Mouse (Mus musculus) lung, postnatal 0 days (tissue): ENCODE measurements at regions not wholly inside any gene's neighbourhood (a gene's known extent, or its start where the extent isn't known, plus 50 kb on each side); places are given as distances from the start of the nearest gene placed in this dataset.
A peak's percentile ranks its signal among the peaks of the same experiment; 100 is the strongest.

Experiments used
- ATAC-seq: fragments of 200-750 bp; cut with Nextera tagmentation; 2 replicates; pipeline ENCODE4 v1.8.0; 2017; ENCODE audit warnings: moderate library complexity
- DNase-seq: peaks from one replicate; pipeline ENCODE4 v3.0.0-alpha.2; 2016; ENCODE audit warnings: low spot score
- H3K27ac ChIP-seq: fragments of 300-500 bp; sonication (generic); 2 replicates; pipeline ENCODE4 v1.5.1; 2014; ENCODE audit warnings: antibody characterized with exemption, mild to moderate bottlenecking, low read length, mixed read lengths
- H3K27me3 ChIP-seq: fragments of 300-500 bp; sonication (generic); replicated peaks from 2 replicates; pipeline ENCODE4 v1.6.1; 2014; ENCODE audit warnings: low read length, mixed read lengths; ENCODE audit not compliant: insufficient read depth
- H3K36me3 ChIP-seq: fragments of 300-500 bp; sonication (generic); 2 replicates; pipeline ENCODE4 v1.6.1; 2014; ENCODE audit warnings: low read length, mixed read lengths; ENCODE audit not compliant: insufficient read depth
- H3K4me1 ChIP-seq: fragments of 300-500 bp; sonication (generic); 2 replicates; pipeline ENCODE4 v1.6.1; 2014; ENCODE audit warnings: antibody characterized with exemption, low read depth, low read length, mixed read lengths; ENCODE audit not compliant: insufficient read depth
- H3K4me2 ChIP-seq: fragments of 300-500 bp; sonication (generic); replicated peaks from 2 replicates; pipeline ENCODE4 v1.6.1; 2014; ENCODE audit warnings: low read depth, mild to moderate bottlenecking, low read length, moderate library complexity, mixed read lengths
- H3K4me3 ChIP-seq: fragments of 300-500 bp; sonication (generic); 2 replicates; pipeline ENCODE4 v1.5.1; 2014; ENCODE audit warnings: low read depth, low read length
- H3K9ac ChIP-seq: fragments of 300-500 bp; sonication (generic); replicated peaks from 2 replicates; pipeline ENCODE4 v1.6.1; 2014; ENCODE audit warnings: low read depth, mild to moderate bottlenecking
- H3K9me3 ChIP-seq: fragments of 300-500 bp; sonication (generic); 2 replicates; pipeline ENCODE4 v1.6.1; 2016; ENCODE audit warnings: low read length, mixed read lengths
- CTCF ChIP-seq: IDR thresholded peaks from 2 replicates; pipeline ENCODE4 v1.5.1; 2016; ENCODE audit warnings: antibody characterized with exemption, mild to moderate bottlenecking
- EP300 ChIP-seq: IDR thresholded peaks from 2 replicates; pipeline ENCODE4 v1.6.1; 2016; ENCODE audit warnings: antibody characterized with exemption, mild to moderate bottlenecking, control low read depth
- WGBS: fragments of 180-500 bp; shearing (Covaris S2); extraction: QIAGEN DNeasy Blood & Tissue Kit; methylation state at CpG from one replicate; pipeline ENCODE4 v1.1.7; 2014; 5-methylcytosine and 5-hydroxymethylcytosine counted together

DNA sequence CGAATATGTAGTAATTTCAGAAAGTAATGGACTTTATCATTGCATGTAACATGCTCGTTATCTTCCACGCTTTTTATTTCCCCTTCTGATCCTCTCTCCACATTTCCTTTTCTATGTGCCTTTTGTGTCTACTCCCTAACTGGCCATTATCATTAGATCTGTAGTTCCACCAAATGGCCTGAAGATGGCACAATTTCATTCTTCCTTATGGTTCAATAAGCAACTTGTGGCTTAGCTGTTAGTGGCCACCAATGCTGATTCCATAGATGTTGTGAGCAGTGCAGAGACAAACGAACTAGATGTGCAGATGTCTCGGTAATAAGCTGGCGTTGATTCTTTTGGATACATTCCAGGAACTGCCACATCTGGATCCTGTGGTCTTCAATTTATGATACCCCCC is 128.9 kb upstream of the Mphosph6 start:
- no peak overlapping the region for H3K27ac ChIP-seq
- 42% methylated on average over 6 of the region's 6 CpGs for WGBS
- H3K27me3 ChIP-seq, result no peaks in the 10 kb centered on the region
- no peaks in the 10 kb centered on the region for H3K9me3 ChIP-seq
- H3K4me1 ChIP-seq, result no peaks in the 10 kb centered on the region
- TF ChIP-seq EP300 (no peak), CTCF (peak; percentile 82)
- no peaks in the 10 kb centered on the region for H3K36me3 ChIP-seq
- H3K9ac ChIP-seq, result no peak overlapping the region
- ATAC-seq (no peak), DNase-seq (peak; percentile 62)
- no peak overlapping the region for H3K4me3 ChIP-seq
- no peak overlapping the region for H3K4me2 ChIP-seq

GRCm38 (mm10) chr8:117929606-117930005 is 127.9 kb upstream of the Mphosph6 start:
- WGBS, result 61% methylated on average over 12 of the region's 12 CpGs
- DNase-seq (no peak), ATAC-seq (no peak)
- H3K4me3 ChIP-seq, result no peak overlapping the region
- H3K27ac ChIP-seq, result no peak overlapping the region
- H3K9me3 ChIP-seq, result no peaks in the 10 kb centered on the region
- H3K36me3 ChIP-seq, result no peaks in the 10 kb centered on the region
- no peaks in the 10 kb centered on the region for H3K27me3 ChIP-seq
- no peak overlapping the region for H3K9ac ChIP-seq
- H3K4me1 ChIP-seq, result no peaks in the 10 kb centered on the region
- H3K4me2 ChIP-seq, result no peak overlapping the region
- no peak for TF ChIP-seq EP300
- no peak for TF ChIP-seq CTCF

GRCm38 (mm10) chr8:117923296-117923695 is 121.6 kb upstream of the Mphosph6 start:
- no peaks in the 10 kb centered on the region for H3K27me3 ChIP-seq
- H3K4me1 ChIP-seq, result no peaks in the 10 kb centered on the region
- DNase-seq (no peak), ATAC-seq (no peak)
- H3K9ac ChIP-seq, result no peak overlapping the region
- H3K27ac ChIP-seq, result no peak overlapping the region
- 66% methylated on average over 6 of the region's 6 CpGs for WGBS
- TF ChIP-seq CTCF (no peak), EP300 (no peak)
- no peak overlapping the region for H3K4me3 ChIP-seq
- no peaks in the 10 kb centered on the region for H3K36me3 ChIP-seq
- no peaks in the 10 kb centered on the region for H3K9me3 ChIP-seq
- H3K4me2 ChIP-seq, result no peak overlapping the region

GRCm38 (mm10) chr8:117903052-117903451 is 101.3 kb upstream of the Mphosph6 start:
- ATAC-seq, result no peak
- H3K4me3 ChIP-seq, result no peak overlapping the region
- TF ChIP-seq EP300 (no peak), CTCF (no peak)
- no peaks in the 10 kb centered on the region for H3K27me3 ChIP-seq
- H3K4me1 ChIP-seq, result no peaks in the 10 kb centered on the region
- no peak for DNase-seq
- H3K9ac ChIP-seq, result no peak overlapping the region
- H3K27ac ChIP-seq, result no peak overlapping the region
- no peaks in the 10 kb centered on the region for H3K36me3 ChIP-seq
- no peaks in the 10 kb centered on the region for H3K9me3 ChIP-seq
- no peak overlapping the region for H3K4me2 ChIP-seq
- 56% methylated on average over 8 of the region's 8 CpGs for WGBS

GRCm38 (mm10) chr8:117899892-117900291 is 98.1 kb upstream of the Mphosph6 start:
- Histone ChIP-seq H3K9ac (no peak overlapping the region), H3K4me2 (no peak overlapping the region), H3K27me3 (no peaks in the 10 kb centered on the region), H3K4me3 (no peak overlapping the region), H3K36me3 (no peaks in the 10 kb centered on the region), H3K9me3 (no peaks in the 10 kb centered on the region), H3K27ac (no peak overlapping the region), H3K4me1 (no peaks in the 10 kb centered on the region)
- ATAC-seq (no peak), DNase-seq (no peak)
- no peak for TF ChIP-seq CTCF
- no peak for TF ChIP-seq EP300

DNA sequence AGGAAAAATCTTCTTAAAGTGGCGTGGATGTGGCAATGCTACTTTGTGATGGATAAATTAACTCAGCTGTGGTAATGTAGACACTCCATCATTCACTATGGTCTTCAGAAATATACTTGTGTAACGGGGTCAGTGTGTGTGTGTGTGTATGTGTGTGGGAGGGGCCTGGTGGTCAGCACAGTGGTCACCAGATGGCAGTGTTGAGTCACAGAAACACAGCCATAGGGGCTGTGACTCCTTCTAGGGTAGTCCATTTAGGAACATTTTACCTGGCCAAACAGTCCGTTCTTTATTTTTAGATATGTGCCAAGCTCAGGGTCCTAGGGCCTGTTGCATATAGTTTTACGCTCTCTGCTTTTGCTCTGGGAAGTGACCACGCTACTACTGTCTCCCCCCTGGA is 96.3 kb upstream of the Mphosph6 start:
- Histone ChIP-seq H3K27me3 (no peaks in the 10 kb centered on the region), H3K27ac (no peak overlapping the region), H3K4me3 (no peak overlapping the region), H3K9ac (no peak overlapping the region), H3K9me3 (no peaks in the 10 kb centered on the region), H3K4me2 (no peak overlapping the region), H3K36me3 (no peaks in the 10 kb centered on the region), H3K4me1 (no peaks in the 10 kb centered on the region)
- peak; percentile 51 for TF ChIP-seq CTCF
- TF ChIP-seq EP300, result no peak
- DNase-seq (no peak), ATAC-seq (no peak)
- 68% methylated on average over 5 of the region's 5 CpGs for WGBS

- H3K4me2 ChIP-seq, result no peak overlapping the region
- H3K9me3 ChIP-seq, result no peaks in the 10 kb centered on the region
- H3K9ac ChIP-seq, result no peak overlapping the region
- DNase-seq, result no peak
- no peaks in the 10 kb centered on the region for H3K4me1 ChIP-seq
- WGBS, result 57% methylated on average over 8 of the region's 8 CpGs
- ATAC-seq, result no peak
- TF ChIP-seq CTCF, result no peak
- no peak for TF ChIP-seq EP300
- H3K27me3 ChIP-seq, result no peaks in the 10 kb centered on the region
- H3K36me3 ChIP-seq, result no peaks in the 10 kb centered on the region
- H3K4me3 ChIP-seq, result no peak overlapping the region
- no peak overlapping the region for H3K27ac ChIP-seq
Measured at GRCm38 (mm10) chr8:117894861-117895260, 93.1 kb upstream of the Mphosph6 start.
